Mouse (Mus musculus): ENCODE data around the gene Cox4i2. TPM values are rescaled to one million over a fixed set of nuclear protein-coding genes. Genes with fewer than 3 reads are reported as not detected.

Gene Cox4i2
- total RNA-seq, 1 experiment from 2014 or later = 3.7 TPM

GRCm38 (mm10) chr2:152789591-152789999 lies 35.6 kb downstream of the Cox4i2 start:
- peak; percentile 67 for ATAC-seq (replicated peaks; ENCODE audit: low read depth, poor library complexity, severe bottlenecking)

- no peak for ATAC-seq (replicated peaks; ENCODE audit: low read depth, poor library complexity, severe bottlenecking)
These were observed 38.5 kb downstream of the Cox4i2 start for GRCm38 (mm10) chr2:152792461-152792860.

GRCm38 (mm10) chr2:152793381-152793780 lies 39.4 kb downstream of the Cox4i2 start:
- no peak for ATAC-seq (replicated peaks; ENCODE audit: low read depth, poor library complexity, severe bottlenecking)

- ATAC-seq (replicated peaks; ENCODE audit: low read depth, poor library complexity, severe bottlenecking) = no peak
These were observed 40.4 kb downstream of the Cox4i2 start for GRCm38 (mm10) chr2:152794281-152794827.

GRCm38 (mm10) chr2:152797589-152797988 lies 43.6 kb downstream of the Cox4i2 start:
- ATAC-seq (replicated peaks; ENCODE audit: low read depth, poor library complexity, severe bottlenecking) = no peak

GRCm38 (mm10) chr2:152799954-152800761 lies 46.2 kb downstream of the Cox4i2 start:
- no peak for ATAC-seq (replicated peaks; ENCODE audit: low read depth, poor library complexity, severe bottlenecking)

GRCm38 (mm10) chr2:152800762-152801113 lies 46.8 kb downstream of the Cox4i2 start:
- ATAC-seq (replicated peaks; ENCODE audit: low read depth, poor library complexity, severe bottlenecking) = no peak

- ATAC-seq (replicated peaks; ENCODE audit: low read depth, poor library complexity, severe bottlenecking) = no peak
These were observed 48.3 kb downstream of the Cox4i2 start for GRCm38 (mm10) chr2:152802303-152802702.

- ATAC-seq (replicated peaks; ENCODE audit: low read depth, poor library complexity, severe bottlenecking) = no peak
These were observed 49.1 kb downstream of the Cox4i2 start for GRCm38 (mm10) chr2:152803081-152803480.

- ATAC-seq (replicated peaks; ENCODE audit: low read depth, poor library complexity, severe bottlenecking) = 0 out of 2 replicates have a peak, but pooled peaks have one; percentile 29
These were observed 50.6 kb downstream of the Cox4i2 start for GRCm38 (mm10) chr2:152804408-152805110.

- ATAC-seq (replicated peaks; ENCODE audit: low read depth, poor library complexity, severe bottlenecking) = no peak
These were observed 51.1 kb downstream of the Cox4i2 start for GRCm38 (mm10) chr2:152805111-152805490.

GRCm38 (mm10) chr2:152806037-152806436 lies 52.1 kb downstream of the Cox4i2 start:
- ATAC-seq (replicated peaks; ENCODE audit: low read depth, poor library complexity, severe bottlenecking) = no peak

GRCm38 (mm10) chr2:152808178-152808577 lies 54.2 kb downstream of the Cox4i2 start:
- ATAC-seq (replicated peaks; ENCODE audit: low read depth, poor library complexity, severe bottlenecking) = no peak

GRCm38 (mm10) chr2:152810158-152810941 lies 56.4 kb downstream of the Cox4i2 start:
- ATAC-seq (replicated peaks; ENCODE audit: low read depth, poor library complexity, severe bottlenecking) = no peak

GRCm38 (mm10) chr2:152811336-152812165 lies 57.6 kb downstream of the Cox4i2 start:
- ATAC-seq (replicated peaks; ENCODE audit: low read depth, poor library complexity, severe bottlenecking) = 0 out of 2 replicates have a peak, but pooled peaks have one; percentile 26

- ATAC-seq (replicated peaks; ENCODE audit: low read depth, poor library complexity, severe bottlenecking) = no peak
These were observed 59.3 kb downstream of the Cox4i2 start for GRCm38 (mm10) chr2:152813232-152813631.

- peak; percentile 56 for ATAC-seq (replicated peaks; ENCODE audit: low read depth, poor library complexity, severe bottlenecking)
These were observed 60.4 kb downstream of the Cox4i2 start for GRCm38 (mm10) chr2:152814213-152814874.

Data from common myeloid progenitor, adult 5-6 weeks (primary cell).